Mouse (Mus musculus) heart, embryonic 11.5 days (tissue): ENCODE data around the gene Ninj2. TPM values are rescaled to one million over a fixed set of nuclear protein-coding genes. Genes with fewer than 3 reads are reported as not detected.
"Not testable (repeated sequence)": the region's sequence is repeated elsewhere in the genome, so short reads cannot be mapped to it uniquely, and the experiment has no call there.

Source experiments
- ATAC-seq: fragments of 200-750 bp; cut with Nextera tagmentation; replicated peaks from 2 replicates; pipeline ENCODE4 v1.8.0; 2017; ENCODE audit warnings: moderate library complexity; ENCODE audit not compliant: insufficient number of reproducible peaks, low FRiP score, low TSS enrichment
- H3K27ac ChIP-seq: fragments of 300-500 bp; sonication (generic); 2 replicates; pipeline ENCODE4 v1.5.1; 2014; ENCODE audit warnings: mild to moderate bottlenecking, low read depth, low read length
- H3K27me3 ChIP-seq: fragments of 300-500 bp; sonication (generic); 2 replicates; pipeline ENCODE4 v1.6.1; 2014; ENCODE audit warnings: mild to moderate bottlenecking, low read length, mixed read lengths; ENCODE audit not compliant: control insufficient read depth, insufficient read depth
- H3K36me3 ChIP-seq: fragments of 300-500 bp; sonication (generic); 2 replicates; pipeline ENCODE4 v1.6.1; 2014; ENCODE audit warnings: mild to moderate bottlenecking, low read length, moderate library complexity, mixed read lengths; ENCODE audit not compliant: control insufficient read depth, insufficient read depth
- H3K4me1 ChIP-seq: fragments of 300-500 bp; sonication (generic); 2 replicates; pipeline ENCODE4 v1.6.1; 2014; ENCODE audit warnings: low read length; ENCODE audit not compliant: control insufficient read depth, insufficient read depth
- H3K4me2 ChIP-seq: fragments of 300-500 bp; sonication (generic); 2 replicates; pipeline ENCODE4 v1.6.1; 2014; ENCODE audit warnings: mild to moderate bottlenecking, moderate library complexity
- H3K4me3 ChIP-seq: fragments of 300-500 bp; sonication (generic); 2 replicates; pipeline ENCODE4 v1.5.1; 2014; ENCODE audit warnings: low read depth, low read length
- H3K9ac ChIP-seq: fragments of 300-500 bp; sonication (generic); 2 replicates; pipeline ENCODE4 v1.6.1; 2014; ENCODE audit warnings: mild to moderate bottlenecking, low read depth, low read length, moderate library complexity
- H3K9me3 ChIP-seq: fragments of 300-500 bp; sonication (generic); replicated peaks from 2 replicates; pipeline ENCODE4 v1.6.1; 2016; ENCODE audit warnings: low read length; ENCODE audit not compliant: control insufficient read depth
- WGBS: fragments of 180-500 bp; shearing (Covaris S2); extraction: QIAGEN DNeasy Blood & Tissue Kit; methylation state at CpG from one replicate; pipeline ENCODE4 v1.1.7; 2014; ENCODE audit not compliant: insufficient replicate concordance; 5-methylcytosine and 5-hydroxymethylcytosine counted together
- polyA plus RNA-seq: library from polyadenylated mRNA; unstranded; fragments of >200 nt; fragmentation: Nextera tagmentation; extraction: Ambion mirVana; gene quantifications from 2 replicates; pipeline ENCODE4 v1.2.1, GENCODE M21; 2014

The Ninj2 gene
- polyA plus RNA-seq, 1 experiment from 2014 or later = not detected

- Histone ChIP-seq H3K9ac (no peak overlapping the region), H3K4me2 (no peak overlapping the region), H3K36me3 (no peaks in the 10 kb centered on the region), H3K4me3 (no peak overlapping the region), H3K27me3 (no peaks in the 10 kb centered on the region), H3K4me1 (no peaks in the 10 kb centered on the region), H3K27ac (no peak overlapping the region), H3K9me3 (no peaks in the 10 kb centered on the region)
- WGBS = 88% methylated on average over 2 of the region's 2 CpGs
- no peak for ATAC-seq
These were observed 8.2 kb upstream of the Ninj2 start for GRCm38 (mm10) chr6:120084983-120085382.

- Histone ChIP-seq H3K4me1 (no peaks in the 10 kb centered on the region), H3K36me3 (no peaks in the 10 kb centered on the region), H3K4me3 (no peak overlapping the region), H3K9ac (no peak overlapping the region), H3K27ac (no peak overlapping the region), H3K4me2 (no peak overlapping the region), H3K9me3 (no peaks in the 10 kb centered on the region), H3K27me3 (no peaks in the 10 kb centered on the region)
- ATAC-seq = no peak
- WGBS = 62% methylated on average over 3 of the region's 3 CpGs
These were observed 7.3 kb upstream of the Ninj2 start for GRCm38 (mm10) chr6:120085832-120086231.

GRCm38 (mm10) chr6:120087041-120087440, 6.1 kb upstream of the Ninj2 start:
- not testable (repeated sequence) for ATAC-seq, H3K4me3 ChIP-seq, H3K9me3 ChIP-seq, H3K4me2 ChIP-seq, H3K36me3 ChIP-seq, H3K27ac ChIP-seq, H3K9ac ChIP-seq, H3K4me1 ChIP-seq, H3K27me3 ChIP-seq
- WGBS = 87% methylated on average over 6 of the region's 8 CpGs

- WGBS = 55% methylated on average over 15 of the region's 15 CpGs
- Histone ChIP-seq H3K4me3 (no peak overlapping the region), H3K9ac (no peak overlapping the region), H3K27me3 (no peaks in the 10 kb centered on the region), H3K36me3 (no peaks in the 10 kb centered on the region), H3K9me3 (no peaks in the 10 kb centered on the region), H3K4me1 (no peaks in the 10 kb centered on the region), H3K4me2 (no peak overlapping the region), H3K27ac (no peak overlapping the region)
- ATAC-seq = 0 out of 2 replicates have a peak, but pooled peaks have one; percentile 26
These were observed 2.4 kb upstream of the Ninj2 start for GRCm38 (mm10) chr6:120090712-120091248.

GRCm38 (mm10) chr6:120091956-120092355, 1.2 kb upstream of the Ninj2 start:
- Histone ChIP-seq H3K9me3 (no peaks in the 10 kb centered on the region), H3K4me3 (no peak overlapping the region), H3K36me3 (no peaks in the 10 kb centered on the region), H3K27me3 (no peaks in the 10 kb centered on the region), H3K4me1 (no peaks in the 10 kb centered on the region), H3K9ac (no peak overlapping the region), H3K4me2 (no peak overlapping the region), H3K27ac (no peak overlapping the region)
- 62% methylated on average over 4 of the region's 4 CpGs for WGBS
- no peak for ATAC-seq

- no peaks in the 10 kb centered on the region for H3K36me3 ChIP-seq
- H3K4me2 ChIP-seq = no peak overlapping the region
- no peak for ATAC-seq
These were observed 1.1 kb downstream of the Ninj2 start for GRCm38 (mm10) chr6:120094091-120094776.

GRCm38 (mm10) chr6:120095096-120095495, 1.9 kb downstream of the Ninj2 start:
- no peak overlapping the region for H3K4me2 ChIP-seq
- H3K27ac ChIP-seq = no peak overlapping the region
- H3K4me3 ChIP-seq = no peak overlapping the region
- H3K27me3 ChIP-seq = no peaks in the 10 kb centered on the region
- no peaks in the 10 kb centered on the region for H3K36me3 ChIP-seq
- WGBS = 75% methylated on average over 5 of the region's 5 CpGs
- no peak overlapping the region for H3K9ac ChIP-seq
- no peaks in the 10 kb centered on the region for H3K9me3 ChIP-seq
- ATAC-seq = no peak
- H3K4me1 ChIP-seq = no peaks in the 10 kb centered on the region

More at GRCm38 (mm10) chr6:120094091-120094776, 1.1 kb downstream of the Ninj2 start:
- Histone ChIP-seq H3K27me3 (no peaks in the 10 kb centered on the region), H3K9ac (no peak overlapping the region), H3K4me3 (no peak overlapping the region), H3K27ac (no peak overlapping the region), H3K4me1 (no peaks in the 10 kb centered on the region), H3K9me3 (no peaks in the 10 kb centered on the region)
- 83% methylated on average over 9 of the region's 9 CpGs for WGBS

GRCm38 (mm10) chr6:120095501-120095900, 2.4 kb downstream of the Ninj2 start:
- H3K27ac ChIP-seq = no peak overlapping the region
- no peak overlapping the region for H3K4me3 ChIP-seq
- H3K9ac ChIP-seq = no peak overlapping the region
- 93% methylated on average over 1 of the region's 1 CpGs for WGBS
- H3K4me2 ChIP-seq = no peak overlapping the region
- H3K27me3 ChIP-seq = no peaks in the 10 kb centered on the region
- H3K36me3 ChIP-seq = no peaks in the 10 kb centered on the region
- no peak for ATAC-seq
- no peaks in the 10 kb centered on the region for H3K4me1 ChIP-seq
- H3K9me3 ChIP-seq = no peaks in the 10 kb centered on the region

- Histone ChIP-seq H3K27me3 (no peaks in the 10 kb centered on the region), H3K9ac (no peak overlapping the region), H3K36me3 (no peaks in the 10 kb centered on the region), H3K9me3 (no peaks in the 10 kb centered on the region), H3K4me2 (no peak overlapping the region), H3K27ac (no peak overlapping the region), H3K4me3 (no peak overlapping the region), H3K4me1 (no peaks in the 10 kb centered on the region)
- no peak for ATAC-seq
- WGBS = 78% methylated on average over 5 of the region's 5 CpGs
These were observed 6.2 kb downstream of the Ninj2 start for GRCm38 (mm10) chr6:120099392-120099791.
